Mouse (Mus musculus) spleen, adult 12 weeks (tissue): ENCODE results near the gene Gm29427.
A peak's percentile ranks its signal among the peaks of the same experiment; 100 is the strongest.

Source experiments
- DNase-seq: peaks from one replicate; pipeline ENCODE4 v3.0.0; 2022; ENCODE audit warnings: low spot score

The Gm29427 gene

GRCm38 (mm10) chr1:130715561-130716217 lies at the start of gene Gm29427:
Gene Gm29427, minus strand, starts transcription at chr1:130715799.
- peak; percentile 96 for DNase-seq

- DNase-seq: no peak
Observed at GRCm38 (mm10) chr1:130764027-130764461, 48.4 kb upstream of the Gm29427 start.

- DNase-seq: no peak
Observed at GRCm38 (mm10) chr1:130762045-130762760, 46.6 kb upstream of the Gm29427 start.

- DNase-seq: no peak
Observed at GRCm38 (mm10) chr1:130761597-130761996, 46.0 kb upstream of the Gm29427 start.

- DNase-seq: no peak
Observed at GRCm38 (mm10) chr1:130759689-130760088, 44.1 kb upstream of the Gm29427 start.

- no peak for DNase-seq
Observed at GRCm38 (mm10) chr1:130746819-130747218, 31.2 kb upstream of the Gm29427 start.

GRCm38 (mm10) chr1:130745591-130745990 lies 30.0 kb upstream of the Gm29427 start:
- DNase-seq: no peak

GRCm38 (mm10) chr1:130744961-130745360 lies 29.4 kb upstream of the Gm29427 start:
- DNase-seq: no peak

- no peak for DNase-seq
Observed at GRCm38 (mm10) chr1:130744217-130744616, 28.6 kb upstream of the Gm29427 start.

- no peak for DNase-seq
Observed at GRCm38 (mm10) chr1:130743775-130744174, 28.2 kb upstream of the Gm29427 start.

GRCm38 (mm10) chr1:130742201-130742600 lies 26.6 kb upstream of the Gm29427 start:
- no peak for DNase-seq

GRCm38 (mm10) chr1:130740781-130741720 lies 25.5 kb upstream of the Gm29427 start:
- DNase-seq: peak; percentile 75

- no peak for DNase-seq
Observed at GRCm38 (mm10) chr1:130740227-130740648, 24.6 kb upstream of the Gm29427 start.

GRCm38 (mm10) chr1:130739636-130740035 lies 24.0 kb upstream of the Gm29427 start:
- no peak for DNase-seq

GRCm38 (mm10) chr1:130738551-130739106 lies 23.0 kb upstream of the Gm29427 start:
- DNase-seq: no peak

- no peak for DNase-seq
Observed at GRCm38 (mm10) chr1:130737916-130738315, 22.3 kb upstream of the Gm29427 start.

GRCm38 (mm10) chr1:130737411-130737881 lies 21.8 kb upstream of the Gm29427 start:
- no peak for DNase-seq

GRCm38 (mm10) chr1:130734852-130735251 lies 19.3 kb upstream of the Gm29427 start:
- no peak for DNase-seq

- DNase-seq: no peak
Observed at GRCm38 (mm10) chr1:130734452-130734851, 18.9 kb upstream of the Gm29427 start.

GRCm38 (mm10) chr1:130733671-130734070 lies 18.1 kb upstream of the Gm29427 start:
- DNase-seq: no peak

GRCm38 (mm10) chr1:130732706-130733658 lies 17.4 kb upstream of the Gm29427 start:
- no peak for DNase-seq
